14 mouse cellular contexts compared by ENCODE assay signal in the genomic region with DNA sequence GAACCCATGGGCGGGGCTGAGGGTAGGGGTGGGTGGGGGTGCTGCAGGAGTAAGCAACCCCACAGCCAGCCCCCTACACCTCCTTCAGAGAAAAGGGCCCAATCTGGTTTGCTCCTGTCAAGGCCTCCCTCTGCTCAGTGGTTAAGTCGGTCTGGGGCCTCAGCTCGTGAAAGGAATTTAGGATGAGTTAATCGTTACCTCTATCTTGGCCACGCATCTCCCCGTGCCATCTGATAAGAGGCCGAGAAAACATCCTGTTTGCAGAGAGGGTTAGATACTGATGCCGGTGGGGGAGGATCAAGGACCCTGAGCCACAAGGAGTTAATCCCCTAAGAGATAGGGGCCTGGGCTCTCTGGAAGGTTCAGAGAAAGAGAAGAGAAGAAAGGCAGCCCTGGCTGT. TPM values are rescaled to one million over a fixed set of nuclear protein-coding genes. Genes with fewer than 3 reads are reported as not detected.
DNase-seq lines count a peak whose midpoint lies in the region; ATAC-seq lines count a peak whose summit lies in the region.
"Had no signal": no experiment of that assay in that cellular context is flagged by ENCODE, and none has a peak within 500 bp of the region (broad histone marks: within the 10 kb centered on the region; RNA-seq: fewer than 3 reads in every experiment).

No protein-coding gene starts in this region.

- H3K9me3 ChIP-seq in heart, embryonic 15.5 days (replicated peaks), result no peaks in the 10 kb centered on the region
- no peaks in the 10 kb centered on the region for H3K9me3 ChIP-seq in liver, embryonic 12.5 days (replicated peaks)
- H3K9me3 ChIP-seq: forebrain, embryonic 13.5 days; hindbrain, embryonic 13.5 days; stomach, embryonic 15.5 days had no signal

- no peaks in the 10 kb centered on the region for H3K36me3 ChIP-seq in heart, embryonic 15.5 days
- H3K36me3 ChIP-seq in liver, embryonic 12.5 days, result no peaks in the 10 kb centered on the region
- H3K36me3 ChIP-seq: hindbrain, embryonic 13.5 days; stomach, embryonic 15.5 days had no signal

- H3K4me2 ChIP-seq in heart, embryonic 15.5 days, result no peak overlapping the region
- H3K4me2 ChIP-seq in liver, embryonic 12.5 days, result peak overlapping the region; percentile 14
- H3K4me2 ChIP-seq: hindbrain, embryonic 13.5 days; stomach, embryonic 15.5 days had no signal

- no peak overlapping the region for H3K27ac ChIP-seq in heart, embryonic 15.5 days
- H3K27ac ChIP-seq in liver, embryonic 12.5 days, result no peak overlapping the region
- H3K27ac ChIP-seq: forebrain, embryonic 13.5 days; hindbrain, embryonic 13.5 days; kidney, postnatal 0 days; stomach, embryonic 15.5 days had no signal

- DNase-seq in heart, adult 9 months (ENCODE audit: low spot score in 2 of 2), result no peak
- DNase-seq in CD4-positive helper T cell, adult 2 months (ENCODE audit: low read depth, low spot score), result peak; percentile 44
- no peak for DNase-seq in testis, postnatal 10 days (ENCODE audit: low spot score)
- no peak for DNase-seq in layer of hippocampus, adult 11-12 months (ENCODE audit: low spot score)
- DNase-seq: cerebellum, adult 9-11 months; gastrocnemius, postnatal 25 days had no signal

- H3K27me3 ChIP-seq in heart, embryonic 15.5 days, result 0 out of 2 replicates have a peak, but pooled peaks cover 10% of the 10 kb centered on the region
- peaks cover 44% of the 10 kb centered on the region for H3K27me3 ChIP-seq in liver, embryonic 12.5 days (replicated peaks)
- H3K27me3 ChIP-seq: CH12.LX; hindbrain, embryonic 13.5 days had no signal

- no peak overlapping the region for H3K9ac ChIP-seq in heart, embryonic 15.5 days
- H3K9ac ChIP-seq in liver, embryonic 12.5 days, result no peak overlapping the region
- H3K9ac ChIP-seq: forebrain, embryonic 13.5 days; hindbrain, embryonic 13.5 days; stomach, embryonic 15.5 days had no signal

- no peak overlapping the region for H3K4me3 ChIP-seq in heart, embryonic 15.5 days
- no peak overlapping the region for H3K4me3 ChIP-seq in liver, embryonic 12.5 days
- H3K4me3 ChIP-seq: forebrain, embryonic 13.5 days; hindbrain, embryonic 13.5 days; stomach, embryonic 15.5 days had no signal

- H3K4me1 ChIP-seq in heart, embryonic 15.5 days (replicated peaks), result peaks cover 10% of the 10 kb centered on the region; the same call in 1 of the 2 replicates
- H3K4me1 ChIP-seq in liver, embryonic 12.5 days, result peaks cover 39% of the 10 kb centered on the region

- ATAC-seq in heart, embryonic 15.5 days (replicated peaks; ENCODE audit: insufficient number of reproducible peaks, insufficient read depth, low FRiP score, low read depth), result peak; percentile 27; the same call in 1 of the 2 replicates
- 0 out of 2 replicates have a peak, but pooled peaks have one; percentile 15 for ATAC-seq in common myeloid progenitor, adult 5-6 weeks (replicated peaks; ENCODE audit: low read depth, poor library complexity, severe bottlenecking)
- peak; percentile 42; the same call in 1 of the 2 replicates for ATAC-seq in liver, embryonic 12.5 days
- ATAC-seq: forebrain, embryonic 13.5 days had no signal

- 28% methylated on average over 8 of the region's 8 CpGs for WGBS in heart, embryonic 15.5 days
- WGBS in liver, embryonic 12.5 days (ENCODE audit: insufficient replicate concordance), result 10% methylated on average over 8 of the region's 8 CpGs

RNA-seq across cellular contexts. Expression of gene Zbtb16, which starts 40.9 kb away (rescaled TPM):
- 6.0 and 7.3 TPM in 2 replicates for polyA plus RNA-seq in heart, embryonic 15.5 days (2015; fragmentation: Nextera tagmentation; extraction: Ambion mirVana)
- 5.5 and 7.3 TPM in 2 replicates for total RNA-seq in common myeloid progenitor, adult 5-6 weeks (2017)
- polyA plus RNA-seq in liver, embryonic 12.5 days (2016; fragmentation: Nextera tagmentation; extraction: Ambion mirVana), result 1.5 and 1.6 TPM in 2 replicates
